Mouse (Mus musculus): ENCODE results near the gene Tbk1. TPM values are rescaled to one million over a fixed set of nuclear protein-coding genes. Genes with fewer than 3 reads are reported as not detected.

Gene Tbk1
- polyA plus RNA-seq, 1 experiment from 2014 or later, result 25.9 TPM

- no peak for ATAC-seq
- WGBS, result 80% methylated on average over 2 of the region's 2 CpGs
- H3K27me3 ChIP-seq (replicated peaks; ENCODE audit: insufficient read depth, low read length), result no peaks in the 10 kb centered on the region
- no peak overlapping the region for H3K27ac ChIP-seq (ENCODE audit: low read length)
- peaks cover 39% of the 10 kb centered on the region for H3K36me3 ChIP-seq (ENCODE audit: insufficient read depth, low read length)
- no peak for DNase-seq (ENCODE audit: low spot score)
- H3K4me1 ChIP-seq (ENCODE audit: insufficient read depth, low read depth, low read length), result no peaks in the 10 kb centered on the region
- H3K9me3 ChIP-seq (ENCODE audit: low read length), result no peaks in the 10 kb centered on the region
- no peak overlapping the region for H3K9ac ChIP-seq (replicated peaks; ENCODE audit: low read depth)
- no peak overlapping the region for H3K4me2 ChIP-seq (replicated peaks; ENCODE audit: low read depth, low read length)
- no peak overlapping the region for H3K4me3 ChIP-seq (ENCODE audit: low read depth, low read length)
- no peak for TF ChIP-seq EP300 (IDR thresholded peaks at IDR 0.05)
- no peak for TF ChIP-seq CTCF (IDR thresholded peaks at IDR 0.05)
These were observed 28.4 kb downstream of the Tbk1 start for GRCm38 (mm10) chr10:121558231-121558630.

DNA sequence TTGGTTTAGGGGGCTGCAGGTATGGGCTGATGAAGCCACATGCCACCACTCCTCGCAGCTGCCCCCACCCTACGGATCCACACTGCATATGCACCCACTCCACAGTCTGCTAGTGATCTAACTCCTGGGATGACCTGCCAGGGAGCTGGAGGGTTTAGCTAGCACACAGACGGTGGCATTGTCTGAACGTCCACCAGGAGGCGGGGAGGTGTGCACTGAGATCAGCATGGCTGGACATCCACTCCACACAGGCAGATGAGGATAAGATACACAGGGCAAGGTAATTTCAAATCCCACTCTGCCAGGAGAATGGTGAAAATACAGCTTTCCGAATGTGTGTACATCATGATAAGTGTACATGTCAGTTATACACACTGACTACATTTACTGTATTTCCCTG lies 30.3 kb downstream of the Tbk1 start:
- DNase-seq (ENCODE audit: low spot score), result no peak
- no peaks in the 10 kb centered on the region for H3K4me1 ChIP-seq (ENCODE audit: insufficient read depth, low read depth, low read length)
- WGBS, result 77% methylated on average over 6 of the region's 6 CpGs

DNA sequence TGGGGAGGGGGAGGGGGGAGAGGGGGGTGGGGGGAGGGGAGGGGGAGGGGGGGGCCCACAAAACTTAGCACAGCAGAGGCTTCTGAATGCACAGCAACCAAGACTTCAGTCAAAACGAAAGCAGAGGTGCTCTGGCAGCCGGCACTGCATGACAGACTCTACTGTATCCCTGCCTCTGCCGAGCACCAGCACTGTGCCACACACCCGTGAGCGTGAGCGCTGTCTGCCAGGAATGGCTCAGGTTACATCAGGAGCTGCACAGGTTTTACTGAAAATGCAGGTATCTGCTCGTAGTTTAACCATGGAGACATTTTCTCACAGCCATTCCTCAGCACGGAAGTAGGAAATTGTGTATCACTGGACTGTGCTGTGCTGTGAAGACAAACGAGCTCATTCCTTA lies 36.3 kb downstream of the Tbk1 start:
- H3K9me3 ChIP-seq (ENCODE audit: low read length), result no peaks in the 10 kb centered on the region
- H3K4me1 ChIP-seq (ENCODE audit: insufficient read depth, low read depth, low read length), result no peaks in the 10 kb centered on the region
- no peak overlapping the region for H3K9ac ChIP-seq (replicated peaks; ENCODE audit: low read depth)
- no peak overlapping the region for H3K27ac ChIP-seq (ENCODE audit: low read length)
- peaks cover 60% of the 10 kb centered on the region for H3K36me3 ChIP-seq (ENCODE audit: insufficient read depth, low read length)
- DNase-seq (ENCODE audit: low spot score), result no peak
- no peak overlapping the region for H3K4me3 ChIP-seq (ENCODE audit: low read depth, low read length)
- 78% methylated on average over 9 of the region's 9 CpGs for WGBS
- no peak overlapping the region for H3K4me2 ChIP-seq (replicated peaks; ENCODE audit: low read depth, low read length)
- no peaks in the 10 kb centered on the region for H3K27me3 ChIP-seq (replicated peaks; ENCODE audit: insufficient read depth, low read length)
- TF ChIP-seq CTCF (IDR thresholded peaks at IDR 0.05) (no peak), EP300 (IDR thresholded peaks at IDR 0.05) (no peak)
- no peak for ATAC-seq

More for the DNA sequence above, 30.3 kb downstream of the Tbk1 start:
- TF ChIP-seq CTCF (IDR thresholded peaks at IDR 0.05) (peak; percentile 53), EP300 (IDR thresholded peaks at IDR 0.05) (no peak)
- no peaks in the 10 kb centered on the region for H3K9me3 ChIP-seq (ENCODE audit: low read length)
- H3K27ac ChIP-seq (ENCODE audit: low read length), result no peak overlapping the region
- no peak overlapping the region for H3K9ac ChIP-seq (replicated peaks; ENCODE audit: low read depth)
- H3K27me3 ChIP-seq (replicated peaks; ENCODE audit: insufficient read depth, low read length), result no peaks in the 10 kb centered on the region
- ATAC-seq, result no peak
- no peak overlapping the region for H3K4me2 ChIP-seq (replicated peaks; ENCODE audit: low read depth, low read length)
- H3K4me3 ChIP-seq (ENCODE audit: low read depth, low read length), result no peak overlapping the region
- H3K36me3 ChIP-seq (ENCODE audit: insufficient read depth, low read length), result peaks cover 47% of the 10 kb centered on the region

GRCm38 (mm10) chr10:121549670-121550069 lies 36.9 kb downstream of the Tbk1 start:
- Histone ChIP-seq H3K9me3 (ENCODE audit: low read length) (no peaks in the 10 kb centered on the region), H3K4me1 (ENCODE audit: insufficient read depth, low read depth, low read length) (no peaks in the 10 kb centered on the region), H3K4me2 (replicated peaks; ENCODE audit: low read depth, low read length) (no peak overlapping the region), H3K27ac (ENCODE audit: low read length) (no peak overlapping the region), H3K4me3 (ENCODE audit: low read depth, low read length) (no peak overlapping the region), H3K36me3 (ENCODE audit: insufficient read depth, low read length) (peaks cover 57% of the 10 kb centered on the region), H3K9ac (replicated peaks; ENCODE audit: low read depth) (no peak overlapping the region), H3K27me3 (replicated peaks; ENCODE audit: insufficient read depth, low read length) (no peaks in the 10 kb centered on the region)
- no peak for TF ChIP-seq CTCF (IDR thresholded peaks at IDR 0.05)
- TF ChIP-seq EP300 (IDR thresholded peaks at IDR 0.05), result no peak
- no peak for DNase-seq (ENCODE audit: low spot score)
- WGBS, result 84% methylated on average over 5 of the region's 5 CpGs
- no peak for ATAC-seq

GRCm38 (mm10) chr10:121547162-121547561 lies 39.4 kb downstream of the Tbk1 start:
- DNase-seq (ENCODE audit: low spot score) (no peak), ATAC-seq (no peak)

DNA sequence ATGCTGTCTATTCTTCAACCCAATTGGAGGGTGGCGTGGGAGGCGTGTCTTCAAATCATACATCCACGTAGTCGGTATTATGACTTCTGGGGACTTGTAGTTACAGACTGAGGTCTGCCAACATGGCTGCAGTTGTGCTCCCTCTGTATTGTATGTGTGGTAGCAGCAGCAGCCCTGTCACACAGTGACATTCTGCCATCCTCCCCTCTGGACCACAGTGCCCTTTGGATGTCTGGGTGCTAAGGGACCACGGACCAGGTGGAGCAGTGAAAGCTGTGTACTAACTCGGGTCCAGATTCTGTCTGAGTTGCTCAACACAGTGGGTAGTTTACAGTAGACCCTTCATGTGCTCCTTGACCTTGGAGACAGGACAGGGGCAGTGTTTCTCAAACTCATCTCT lies 43.0 kb downstream of the Tbk1 start:
- 93% methylated on average over 6 of the region's 6 CpGs for WGBS
- H3K27ac ChIP-seq (ENCODE audit: low read length), result no peak overlapping the region
- no peak for TF ChIP-seq CTCF (IDR thresholded peaks at IDR 0.05)
- no peak for TF ChIP-seq EP300 (IDR thresholded peaks at IDR 0.05)

More at GRCm38 (mm10) chr10:121547162-121547561, 39.4 kb downstream of the Tbk1 start:
- H3K9me3 ChIP-seq (ENCODE audit: low read length), result no peaks in the 10 kb centered on the region
- no peaks in the 10 kb centered on the region for H3K27me3 ChIP-seq (replicated peaks; ENCODE audit: insufficient read depth, low read length)
- H3K36me3 ChIP-seq (ENCODE audit: insufficient read depth, low read length), result peaks cover 39% of the 10 kb centered on the region; the same call in 1 of the 2 replicates
- no peak overlapping the region for H3K27ac ChIP-seq (ENCODE audit: low read length)
- no peak overlapping the region for H3K4me3 ChIP-seq (ENCODE audit: low read depth, low read length)
- H3K4me1 ChIP-seq (ENCODE audit: insufficient read depth, low read depth, low read length), result no peaks in the 10 kb centered on the region
- no peak overlapping the region for H3K4me2 ChIP-seq (replicated peaks; ENCODE audit: low read depth, low read length)
- no peak overlapping the region for H3K9ac ChIP-seq (replicated peaks; ENCODE audit: low read depth)
- no peak for TF ChIP-seq EP300 (IDR thresholded peaks at IDR 0.05)
- no peak for TF ChIP-seq CTCF (IDR thresholded peaks at IDR 0.05)
- 70% methylated on average over 6 of the region's 6 CpGs for WGBS

GRCm38 (mm10) chr10:121542156-121542555 lies 44.4 kb downstream of the Tbk1 start:
- Histone ChIP-seq H3K27me3 (replicated peaks; ENCODE audit: insufficient read depth, low read length) (no peaks in the 10 kb centered on the region), H3K9me3 (ENCODE audit: low read length) (no peaks in the 10 kb centered on the region), H3K27ac (ENCODE audit: low read length) (no peak overlapping the region), H3K4me1 (ENCODE audit: insufficient read depth, low read depth, low read length) (no peaks in the 10 kb centered on the region), H3K4me2 (replicated peaks; ENCODE audit: low read depth, low read length) (no peak overlapping the region), H3K4me3 (ENCODE audit: low read depth, low read length) (no peak overlapping the region), H3K36me3 (ENCODE audit: insufficient read depth, low read length) (peaks cover 16% of the 10 kb centered on the region; the same call in 1 of the 2 replicates), H3K9ac (replicated peaks; ENCODE audit: low read depth) (no peak overlapping the region)
- DNase-seq (ENCODE audit: low spot score), result no peak
- no peak for ATAC-seq
- WGBS, result 90% methylated on average over 3 of the region's 3 CpGs
- TF ChIP-seq CTCF (IDR thresholded peaks at IDR 0.05) (no peak), EP300 (IDR thresholded peaks at IDR 0.05) (no peak)

More for the DNA sequence above, 43.0 kb downstream of the Tbk1 start:
- no peak overlapping the region for H3K9ac ChIP-seq (replicated peaks; ENCODE audit: low read depth)
- no peaks in the 10 kb centered on the region for H3K4me1 ChIP-seq (ENCODE audit: insufficient read depth, low read depth, low read length)
- H3K4me3 ChIP-seq (ENCODE audit: low read depth, low read length), result no peak overlapping the region
- peaks cover 16% of the 10 kb centered on the region; the same call in 1 of the 2 replicates for H3K36me3 ChIP-seq (ENCODE audit: insufficient read depth, low read length)
- ATAC-seq (no peak), DNase-seq (ENCODE audit: low spot score) (no peak)
- H3K9me3 ChIP-seq (ENCODE audit: low read length), result no peaks in the 10 kb centered on the region
- H3K27me3 ChIP-seq (replicated peaks; ENCODE audit: insufficient read depth, low read length), result no peaks in the 10 kb centered on the region
- H3K4me2 ChIP-seq (replicated peaks; ENCODE audit: low read depth, low read length), result no peak overlapping the region

Measured in lung, postnatal 0 days (tissue).